Mouse (Mus musculus) brain, embryonic 14.5 days (tissue): ENCODE data around the gene Hoxd11.

Experiments used
- CTCF ChIP-seq: fragments of 200-500 bp; IDR thresholded peaks from 2 replicates; pipeline ENCODE4 v1.5.1; 2012; ENCODE audit warnings: inconsistent platforms, mild to moderate bottlenecking, moderate library complexity, borderline replicate concordance; ENCODE audit not compliant: insufficient read depth, insufficient read length; ENCODE audit errors: extremely low read depth
- POLR2A ChIP-seq: fragments of 200-500 bp; IDR thresholded peaks from 2 replicates; pipeline ENCODE4 v1.6.1; 2012; ENCODE audit warnings: mild to moderate bottlenecking, inconsistent platforms, borderline replicate concordance; ENCODE audit not compliant: poor library complexity, insufficient read depth, insufficient read length, severe bottlenecking; ENCODE audit errors: extremely low read depth

- TF ChIP-seq CTCF, result no peak
- TF ChIP-seq POLR2A, result no peak
These were observed 12.8 kb downstream of the Hoxd11 start for GRCm38 (mm10) chr2:74691995-74692807.
